Mouse (Mus musculus) lung, postnatal 0 days (tissue): ENCODE measurements around the gene Grb10. TPM values are rescaled to one million over a fixed set of nuclear protein-coding genes. Genes with fewer than 3 reads are reported as not detected.

Experiments used
- ATAC-seq: fragments of 200-750 bp; cut with Nextera tagmentation; 2 replicates; pipeline ENCODE4 v1.8.0; 2017; ENCODE audit warnings: moderate library complexity
- DNase-seq: peaks from one replicate; pipeline ENCODE4 v3.0.0-alpha.2; 2016; ENCODE audit warnings: low spot score
- H3K27ac ChIP-seq: fragments of 300-500 bp; sonication (generic); 2 replicates; pipeline ENCODE4 v1.5.1; 2014; ENCODE audit warnings: antibody characterized with exemption, mild to moderate bottlenecking, low read length, mixed read lengths
- H3K27me3 ChIP-seq: fragments of 300-500 bp; sonication (generic); replicated peaks from 2 replicates; pipeline ENCODE4 v1.6.1; 2014; ENCODE audit warnings: low read length, mixed read lengths; ENCODE audit not compliant: insufficient read depth
- H3K36me3 ChIP-seq: fragments of 300-500 bp; sonication (generic); 2 replicates; pipeline ENCODE4 v1.6.1; 2014; ENCODE audit warnings: low read length, mixed read lengths; ENCODE audit not compliant: insufficient read depth
- H3K4me1 ChIP-seq: fragments of 300-500 bp; sonication (generic); 2 replicates; pipeline ENCODE4 v1.6.1; 2014; ENCODE audit warnings: antibody characterized with exemption, low read depth, low read length, mixed read lengths; ENCODE audit not compliant: insufficient read depth
- H3K4me2 ChIP-seq: fragments of 300-500 bp; sonication (generic); replicated peaks from 2 replicates; pipeline ENCODE4 v1.6.1; 2014; ENCODE audit warnings: low read depth, mild to moderate bottlenecking, low read length, moderate library complexity, mixed read lengths
- H3K4me3 ChIP-seq: fragments of 300-500 bp; sonication (generic); 2 replicates; pipeline ENCODE4 v1.5.1; 2014; ENCODE audit warnings: low read depth, low read length
- H3K9ac ChIP-seq: fragments of 300-500 bp; sonication (generic); replicated peaks from 2 replicates; pipeline ENCODE4 v1.6.1; 2014; ENCODE audit warnings: low read depth, mild to moderate bottlenecking
- H3K9me3 ChIP-seq: fragments of 300-500 bp; sonication (generic); 2 replicates; pipeline ENCODE4 v1.6.1; 2016; ENCODE audit warnings: low read length, mixed read lengths
- CTCF ChIP-seq: IDR thresholded peaks from 2 replicates; pipeline ENCODE4 v1.5.1; 2016; ENCODE audit warnings: antibody characterized with exemption, mild to moderate bottlenecking
- EP300 ChIP-seq: IDR thresholded peaks from 2 replicates; pipeline ENCODE4 v1.6.1; 2016; ENCODE audit warnings: antibody characterized with exemption, mild to moderate bottlenecking, control low read depth
- WGBS: fragments of 180-500 bp; shearing (Covaris S2); extraction: QIAGEN DNeasy Blood & Tissue Kit; methylation state at CpG from one replicate; pipeline ENCODE4 v1.1.7; 2014; 5-methylcytosine and 5-hydroxymethylcytosine counted together
- polyA plus RNA-seq: library from polyadenylated mRNA; unstranded; fragments of >200 nt; fragmentation: Nextera tagmentation; extraction: Ambion mirVana; gene quantifications from 2 replicates; pipeline ENCODE4 v1.2.1, GENCODE M21; 2015

The Grb10 gene
- 86.9 and 92.2 TPM in 2 replicates for polyA plus RNA-seq

GRCm38 (mm10) chr11:12038470-12038985 lies at the start of gene Grb10:
Gene Grb10, minus strand, starts transcription at chr11:12038683.
- H3K27me3 ChIP-seq = peaks cover 12% of the 10 kb centered on the region
- WGBS = 27% methylated on average over 10 of the region's 10 CpGs

GRCm38 (mm10) chr11:12081638-12082037 lies 43.2 kb upstream of the Grb10 start:
- 78% methylated on average over 3 of the region's 3 CpGs for WGBS
- no peak for DNase-seq

More at GRCm38 (mm10) chr11:12038470-12038985, at the start of gene Grb10:
- Histone ChIP-seq H3K4me3 (peak within 1 kb of the TSS; percentile 67), H3K4me1 (no peaks in the 10 kb centered on the region), H3K27ac (peak within 1 kb of the TSS; percentile 89), H3K9me3 (no peaks in the 10 kb centered on the region), H3K4me2 (peak within 1 kb of the TSS; percentile 64), H3K9ac (peak within 1 kb of the TSS; percentile 43), H3K36me3 (no peaks in the 10 kb centered on the region)
- DNase-seq (no peak), ATAC-seq (no peak)
- TF ChIP-seq EP300 (no peak), CTCF (no peak)

GRCm38 (mm10) chr11:12079231-12079630 lies 40.7 kb upstream of the Grb10 start:
- TF ChIP-seq EP300 = no peak
- TF ChIP-seq CTCF = no peak
- ATAC-seq = no peak
- H3K27me3 ChIP-seq = no peaks in the 10 kb centered on the region

More at GRCm38 (mm10) chr11:12081638-12082037, 43.2 kb upstream of the Grb10 start:
- H3K4me3 ChIP-seq = no peak overlapping the region
- no peak overlapping the region for H3K27ac ChIP-seq
- H3K27me3 ChIP-seq = no peaks in the 10 kb centered on the region
- ATAC-seq = no peak
- no peaks in the 10 kb centered on the region for H3K4me1 ChIP-seq
- H3K9ac ChIP-seq = no peak overlapping the region
- H3K9me3 ChIP-seq = no peaks in the 10 kb centered on the region
- H3K36me3 ChIP-seq = no peaks in the 10 kb centered on the region
- H3K4me2 ChIP-seq = no peak overlapping the region
- TF ChIP-seq CTCF = no peak
- no peak for TF ChIP-seq EP300

GRCm38 (mm10) chr11:12075449-12075848 lies 37.0 kb upstream of the Grb10 start:
- no peaks in the 10 kb centered on the region for H3K27me3 ChIP-seq
- ATAC-seq = no peak
- H3K36me3 ChIP-seq = no peaks in the 10 kb centered on the region
- no peak overlapping the region for H3K4me3 ChIP-seq
- H3K9me3 ChIP-seq = no peaks in the 10 kb centered on the region
- no peak overlapping the region for H3K27ac ChIP-seq
- no peak for DNase-seq
- TF ChIP-seq CTCF (no peak), EP300 (no peak)
- no peak overlapping the region for H3K9ac ChIP-seq
- 86% methylated on average over 1 of the region's 1 CpGs for WGBS
- H3K4me1 ChIP-seq = no peaks in the 10 kb centered on the region
- H3K4me2 ChIP-seq = no peak overlapping the region

More at GRCm38 (mm10) chr11:12079231-12079630, 40.7 kb upstream of the Grb10 start:
- 68% methylated on average over 2 of the region's 2 CpGs for WGBS
- H3K4me3 ChIP-seq = no peak overlapping the region
- H3K36me3 ChIP-seq = no peaks in the 10 kb centered on the region
- no peaks in the 10 kb centered on the region for H3K4me1 ChIP-seq
- no peak overlapping the region for H3K9ac ChIP-seq
- H3K4me2 ChIP-seq = no peak overlapping the region
- peak; percentile 6 for DNase-seq
- H3K9me3 ChIP-seq = no peaks in the 10 kb centered on the region
- H3K27ac ChIP-seq = no peak overlapping the region

- no peak overlapping the region for H3K9ac ChIP-seq
- H3K4me3 ChIP-seq = no peak overlapping the region
- no peaks in the 10 kb centered on the region for H3K27me3 ChIP-seq
- no peak for ATAC-seq
- no peak for TF ChIP-seq CTCF
- no peak for TF ChIP-seq EP300
- H3K27ac ChIP-seq = no peak overlapping the region
- H3K4me2 ChIP-seq = no peak overlapping the region
- WGBS = 75% methylated on average over 6 of the region's 6 CpGs
- no peaks in the 10 kb centered on the region for H3K9me3 ChIP-seq
- DNase-seq = no peak
- no peaks in the 10 kb centered on the region for H3K36me3 ChIP-seq
- H3K4me1 ChIP-seq = no peaks in the 10 kb centered on the region
Measured at GRCm38 (mm10) chr11:12073394-12074226, 35.1 kb upstream of the Grb10 start.

- WGBS = 76% methylated on average over 3 of the region's 3 CpGs
- no peak for TF ChIP-seq CTCF
- TF ChIP-seq EP300 = no peak
- Histone ChIP-seq H3K9me3 (no peaks in the 10 kb centered on the region), H3K9ac (no peak overlapping the region), H3K36me3 (no peaks in the 10 kb centered on the region), H3K4me1 (no peaks in the 10 kb centered on the region), H3K27ac (no peak overlapping the region), H3K4me2 (no peak overlapping the region), H3K27me3 (no peaks in the 10 kb centered on the region), H3K4me3 (no peak overlapping the region)
- ATAC-seq (no peak), DNase-seq (no peak)
Measured at GRCm38 (mm10) chr11:12072322-12072721, 33.8 kb upstream of the Grb10 start.
